Mouse (Mus musculus) granulocyte monocyte progenitor cell, adult 5-6 weeks (primary cell): ENCODE measurements around the gene Rsph14. TPM values are rescaled to one million over a fixed set of nuclear protein-coding genes. Genes with fewer than 3 reads are reported as not detected.
A peak's percentile ranks its signal among the peaks of the same experiment; 100 is the strongest.

ENCODE experiments used
- ATAC-seq: replicated peaks from 2 replicates; pipeline ENCODE4 v1.8.0; 2016; ENCODE audit warnings: mild to moderate bottlenecking, moderate TSS enrichment, inconsistent platforms; ENCODE audit not compliant: poor library complexity, severe bottlenecking
- total RNA-seq, 2 experiments: library from RNA; stranded (forward) in 1 of 2; stranded (reverse) in 1 of 2; fragments of 200-712, 200-1000 nt in 1 of 2; fragments of >200 nt in 1 of 2; fragmentation: Nextera tagmentation in 1 of 2; gene quantifications; 2 replicates each; pipeline ENCODE4 v1.2.3; 2014 to 2017

Rsph14 gene
- total RNA-seq (2014; fragmentation: Nextera tagmentation) = not detected in 2 replicates
- total RNA-seq (2017) = not detected in 2 replicates

GRCm38 (mm10) chr10:75032395-75032794 is at the start of gene Rsph14:
Gene Rsph14, minus strand, starts transcription at chr10:75032586.
- ATAC-seq = no peak

GRCm38 (mm10) chr10:75078174-75079128 is 46.1 kb upstream of the Rsph14 start:
- ATAC-seq = peak; percentile 83

GRCm38 (mm10) chr10:75075665-75076064 is 43.3 kb upstream of the Rsph14 start:
- ATAC-seq = no peak

- no peak for ATAC-seq
Observed at GRCm38 (mm10) chr10:75070281-75070976, 38.0 kb upstream of the Rsph14 start.

- peak; percentile 34 for ATAC-seq
Observed at GRCm38 (mm10) chr10:75068624-75069328, 36.4 kb upstream of the Rsph14 start.

GRCm38 (mm10) chr10:75068086-75068485 is 35.7 kb upstream of the Rsph14 start:
- no peak for ATAC-seq

GRCm38 (mm10) chr10:75067446-75067845 is 35.1 kb upstream of the Rsph14 start:
- ATAC-seq = no peak

GRCm38 (mm10) chr10:75065691-75066090 is 33.3 kb upstream of the Rsph14 start:
- peak; percentile 42 for ATAC-seq

GRCm38 (mm10) chr10:75063301-75063965 is 31.0 kb upstream of the Rsph14 start:
- no peak for ATAC-seq

- no peak for ATAC-seq
Observed at GRCm38 (mm10) chr10:75062621-75063020, 30.2 kb upstream of the Rsph14 start.

- peak; percentile 3; the same call in 1 of the 2 replicates for ATAC-seq
Observed at GRCm38 (mm10) chr10:75062189-75062561, 29.8 kb upstream of the Rsph14 start.

- no peak for ATAC-seq
Observed at GRCm38 (mm10) chr10:75061341-75062188, 29.2 kb upstream of the Rsph14 start.

GRCm38 (mm10) chr10:75060843-75061235 is 28.5 kb upstream of the Rsph14 start:
- ATAC-seq = no peak

GRCm38 (mm10) chr10:75060217-75060842 is 27.9 kb upstream of the Rsph14 start, which contains the start of gene Bcr:
Gene Bcr, plus strand, starts transcription at chr10:75060592.
- ATAC-seq = peak; percentile 65

GRCm38 (mm10) chr10:75059396-75059795 is 27.0 kb upstream of the Rsph14 start:
- ATAC-seq = peak; percentile 38

- no peak for ATAC-seq
Observed at GRCm38 (mm10) chr10:75058761-75059395, 26.5 kb upstream of the Rsph14 start.

GRCm38 (mm10) chr10:75058336-75058735 is 25.9 kb upstream of the Rsph14 start:
- no peak for ATAC-seq

GRCm38 (mm10) chr10:75056255-75056654 is 23.9 kb upstream of the Rsph14 start:
- no peak for ATAC-seq
